Mouse (Mus musculus) neural tube, embryonic 12.5 days (tissue): Measurements from ENCODE around the gene Cdc5l. TPM values are rescaled to one million over a fixed set of nuclear protein-coding genes. Genes with fewer than 3 reads are reported as not detected.
"Not testable (repeated sequence)": the region's sequence is repeated elsewhere in the genome, so short reads cannot be mapped to it uniquely, and the experiment has no call there.

ENCODE experiments used
- ATAC-seq: fragments of 200-750 bp; cut with Nextera tagmentation; 2 replicates; pipeline ENCODE4 v1.8.0; 2017; ENCODE audit warnings: low read depth, mild to moderate bottlenecking, moderate TSS enrichment, moderate library complexity; ENCODE audit not compliant: low FRiP score
- H3K27ac ChIP-seq: fragments of 300-500 bp; sonication (generic); 2 replicates; pipeline ENCODE4 v1.5.1; 2016
- H3K27me3 ChIP-seq: fragments of 300-500 bp; sonication (generic); replicated peaks from 2 replicates; pipeline ENCODE4 v1.6.1; 2016; ENCODE audit warnings: mild to moderate bottlenecking
- H3K36me3 ChIP-seq: fragments of 300-500 bp; sonication (generic); 2 replicates; pipeline ENCODE4 v1.6.1; 2016; ENCODE audit warnings: mild to moderate bottlenecking
- H3K4me1 ChIP-seq: fragments of 300-500 bp; sonication (generic); 2 replicates; pipeline ENCODE4 v1.6.1; 2016
- H3K4me2 ChIP-seq: fragments of 300-500 bp; sonication (generic); replicated peaks from 2 replicates; pipeline ENCODE4 v1.6.1; 2016; ENCODE audit warnings: mild to moderate bottlenecking
- H3K4me3 ChIP-seq: fragments of 300-500 bp; sonication (generic); 2 replicates; pipeline ENCODE4 v1.5.1; 2016
- H3K9ac ChIP-seq: fragments of 300-500 bp; sonication (generic); 2 replicates; pipeline ENCODE4 v1.6.1; 2016; ENCODE audit warnings: mild to moderate bottlenecking
- H3K9me3 ChIP-seq: fragments of 300-500 bp; sonication (generic); 2 replicates; pipeline ENCODE4 v1.6.1; 2016; ENCODE audit warnings: mild to moderate bottlenecking
- WGBS: fragments of 180-500 bp; shearing (Covaris S2); methylation state at CpG from one replicate; pipeline ENCODE4 v1.1.7; 2016; 5-methylcytosine and 5-hydroxymethylcytosine counted together
- polyA plus RNA-seq: library from polyadenylated mRNA; unstranded; fragments of >200 nt; fragmentation: Nextera tagmentation; extraction: Ambion mirVana; gene quantifications from 2 replicates; pipeline ENCODE4 v1.2.1, GENCODE M21; 2016

Gene Cdc5l
- polyA plus RNA-seq, 1 experiment from 2014 or later = 71.8 TPM

DNA sequence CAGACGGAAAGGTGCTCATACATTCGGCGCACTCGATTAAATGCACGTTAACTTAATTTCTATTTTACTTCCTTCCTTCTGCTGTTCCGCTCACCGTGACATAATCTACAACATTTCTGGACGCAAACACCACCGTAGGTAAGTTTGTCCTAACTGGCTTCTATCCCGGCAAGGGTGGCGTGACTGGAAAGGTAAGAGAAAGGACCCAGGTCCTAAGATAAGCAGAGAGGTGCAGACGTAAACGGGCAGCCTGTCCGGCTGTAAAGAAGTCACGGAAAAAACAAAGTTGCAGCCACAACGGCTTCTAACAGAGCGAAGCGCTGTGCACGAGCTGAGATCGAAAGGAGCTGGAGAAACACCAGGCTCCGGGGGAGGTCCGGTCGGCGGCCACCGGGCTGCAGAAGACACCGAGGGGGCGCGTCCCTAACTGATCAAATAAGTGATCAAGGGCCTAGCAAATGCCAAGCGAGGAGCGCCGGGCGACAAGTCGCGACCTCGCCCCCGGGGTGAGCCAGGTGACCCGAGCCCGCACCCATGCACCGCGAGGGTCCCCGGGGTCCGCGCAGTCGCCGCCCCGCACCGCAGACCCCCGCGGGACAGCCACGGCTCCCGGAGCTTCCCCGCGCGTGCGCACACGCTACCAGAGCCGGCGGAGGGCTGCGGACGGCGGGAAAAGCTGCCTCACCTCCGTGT is 685 bp downstream of the Cdc5l start:
- no peaks in the 10 kb centered on the region for H3K9me3 ChIP-seq
- H3K36me3 ChIP-seq = peaks cover 5% of the 10 kb centered on the region; the same call in 1 of the 2 replicates
- 2% methylated on average over 62 of the region's 62 CpGs for WGBS
- H3K9ac ChIP-seq = peak overlapping the region; percentile 85
- peaks cover 18% of the 10 kb centered on the region for H3K4me1 ChIP-seq
- H3K27me3 ChIP-seq = no peaks in the 10 kb centered on the region
- peak overlapping the region; percentile 89 for H3K4me2 ChIP-seq
- H3K4me3 ChIP-seq = peak overlapping the region; percentile 88
- H3K27ac ChIP-seq = peak overlapping the region; percentile 86
- peak; percentile 89 for ATAC-seq

DNA sequence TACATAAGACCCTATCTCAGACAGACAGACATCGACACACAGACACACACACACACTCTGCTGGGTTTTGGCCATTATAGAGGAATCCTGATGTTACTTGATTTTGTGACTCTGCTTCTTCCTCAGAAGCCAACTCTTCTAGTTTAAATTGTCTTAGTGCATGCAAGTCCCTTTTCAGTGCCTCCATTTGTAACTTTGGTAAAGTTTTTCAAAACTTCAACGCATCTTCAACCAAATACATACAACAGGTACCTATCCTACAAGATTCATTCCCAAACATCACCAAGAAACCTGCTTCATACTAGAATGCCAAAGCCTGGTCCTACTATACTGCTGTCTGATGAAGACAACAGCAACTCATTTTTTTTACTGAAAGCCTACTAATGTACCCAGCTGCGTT is 1.5 kb downstream of the Cdc5l start:
- WGBS = 83% methylated on average over 3 of the region's 3 CpGs
- no peak for ATAC-seq
- peak overlapping the region; percentile 88; the same call in 1 of the 2 replicates for H3K4me3 ChIP-seq
- no peaks in the 10 kb centered on the region for H3K27me3 ChIP-seq
- no peaks in the 10 kb centered on the region for H3K9me3 ChIP-seq
- H3K4me1 ChIP-seq = peaks cover 18% of the 10 kb centered on the region
- peak overlapping the region; percentile 89 for H3K4me2 ChIP-seq
- H3K9ac ChIP-seq = 0 out of 2 replicates have a peak overlapping the region, but pooled peaks have one; percentile 85
- H3K27ac ChIP-seq = no peak overlapping the region
- H3K36me3 ChIP-seq = peaks cover 10% of the 10 kb centered on the region

DNA sequence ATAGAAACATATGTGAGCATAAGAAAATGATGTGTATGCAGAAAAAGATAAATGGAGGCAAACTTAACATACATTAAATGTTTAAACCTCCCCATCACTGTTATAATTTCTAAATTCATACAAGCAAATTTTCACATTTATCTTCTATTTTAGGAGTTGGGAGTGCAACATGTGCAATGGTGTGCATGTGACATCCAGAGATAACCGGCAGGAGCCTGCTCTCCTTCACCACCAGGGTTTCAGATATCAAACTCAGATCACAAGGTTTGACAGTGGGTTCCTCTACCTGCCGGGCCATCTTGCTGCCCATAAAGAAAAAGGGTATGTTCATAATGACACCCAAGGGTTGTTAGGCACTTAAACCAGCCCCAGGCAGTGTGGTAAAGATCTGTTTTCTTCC is 16.1 kb downstream of the Cdc5l start:
- Histone ChIP-seq H3K4me1 (no peaks in the 10 kb centered on the region), H3K36me3 (peaks cover 62% of the 10 kb centered on the region), H3K27me3 (no peaks in the 10 kb centered on the region), H3K27ac (no peak overlapping the region), H3K9me3 (no peaks in the 10 kb centered on the region), H3K4me3 (no peak overlapping the region), H3K4me2 (no peak overlapping the region), H3K9ac (no peak overlapping the region)
- 89% methylated on average over 2 of the region's 2 CpGs for WGBS
- no peak for ATAC-seq

DNA sequence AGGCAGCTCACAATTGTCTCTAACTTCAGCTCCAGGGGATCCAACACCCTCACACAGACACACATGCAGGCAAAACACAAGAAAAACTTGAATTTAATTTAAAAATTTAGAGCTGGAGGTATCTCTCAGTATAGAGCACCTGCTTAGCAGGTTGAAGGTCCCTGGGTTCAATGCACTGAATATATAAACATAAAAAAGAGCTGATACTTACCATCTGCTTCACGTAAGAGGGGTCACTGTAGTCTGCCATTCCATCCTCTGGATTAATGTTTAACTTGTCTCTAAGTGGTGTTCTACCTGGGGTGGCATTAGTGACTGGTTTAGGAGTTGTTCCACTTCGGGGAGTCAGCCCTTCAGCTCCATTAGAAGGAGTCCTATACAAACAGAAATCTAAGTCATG is 21.9 kb downstream of the Cdc5l start:
- not testable (repeated sequence) for H3K9ac ChIP-seq, H3K27ac ChIP-seq, H3K4me2 ChIP-seq, H3K27me3 ChIP-seq, H3K9me3 ChIP-seq, H3K4me3 ChIP-seq, H3K4me1 ChIP-seq, ATAC-seq
- WGBS = 84% methylated on average over 2 of the region's 2 CpGs
- peaks cover 83% of the 10 kb centered on the region for H3K36me3 ChIP-seq

DNA sequence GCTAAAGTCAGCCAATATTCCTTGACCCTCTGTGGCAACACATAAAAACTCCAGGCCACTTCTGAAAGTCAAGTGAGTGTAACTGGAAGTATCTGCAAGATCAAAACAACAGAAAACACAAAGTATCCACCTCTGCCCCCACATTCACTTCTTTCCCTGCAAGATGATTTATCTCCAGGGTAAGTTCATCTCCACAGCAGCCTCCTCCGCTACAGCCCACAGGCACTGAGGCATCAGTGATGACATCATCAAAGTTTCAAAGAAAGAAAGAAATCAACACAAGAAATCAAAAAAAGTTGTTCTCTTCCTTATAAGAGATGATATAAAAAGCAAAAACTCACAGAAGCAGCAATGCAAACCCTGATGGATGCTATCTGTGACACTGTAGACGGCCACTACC is 24.8 kb downstream of the Cdc5l start:
- H3K4me1 ChIP-seq = no peaks in the 10 kb centered on the region
- no peak overlapping the region for H3K4me2 ChIP-seq
- no peaks in the 10 kb centered on the region for H3K27me3 ChIP-seq
- WGBS = 91% methylated on average over 2 of the region's 2 CpGs
- H3K9ac ChIP-seq = no peak overlapping the region
- no peak overlapping the region for H3K4me3 ChIP-seq
- peaks cover 79% of the 10 kb centered on the region for H3K36me3 ChIP-seq
- no peaks in the 10 kb centered on the region for H3K9me3 ChIP-seq
- no peak overlapping the region for H3K27ac ChIP-seq
- ATAC-seq = no peak

DNA sequence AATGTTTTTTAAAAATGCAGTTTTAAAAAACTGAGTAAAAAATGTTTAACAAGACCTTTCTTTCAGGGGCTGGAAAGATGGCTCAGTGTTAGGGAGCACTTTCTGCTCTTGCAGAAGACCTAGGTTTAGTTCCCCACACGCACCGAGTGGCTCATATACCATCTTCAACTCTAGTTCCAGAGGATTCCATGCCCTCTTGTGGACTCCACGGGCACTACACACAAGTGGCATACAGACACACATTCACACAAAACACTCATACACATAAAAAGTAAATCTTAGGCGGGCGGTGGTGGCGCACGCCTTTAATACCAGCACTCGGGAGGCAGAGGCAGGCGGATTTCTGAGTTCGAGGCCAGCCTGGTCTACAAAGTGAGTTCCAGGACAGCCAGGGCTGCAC is 27.3 kb downstream of the Cdc5l start:
- no peak overlapping the region for H3K4me3 ChIP-seq
- no peaks in the 10 kb centered on the region for H3K9me3 ChIP-seq
- peaks cover 57% of the 10 kb centered on the region for H3K36me3 ChIP-seq
- H3K4me2 ChIP-seq = no peak overlapping the region
- ATAC-seq = no peak
- H3K27me3 ChIP-seq = no peaks in the 10 kb centered on the region
- H3K9ac ChIP-seq = no peak overlapping the region
- no peak overlapping the region for H3K27ac ChIP-seq
- 97% methylated on average over 10 of the region's 10 CpGs for WGBS
- no peaks in the 10 kb centered on the region for H3K4me1 ChIP-seq

DNA sequence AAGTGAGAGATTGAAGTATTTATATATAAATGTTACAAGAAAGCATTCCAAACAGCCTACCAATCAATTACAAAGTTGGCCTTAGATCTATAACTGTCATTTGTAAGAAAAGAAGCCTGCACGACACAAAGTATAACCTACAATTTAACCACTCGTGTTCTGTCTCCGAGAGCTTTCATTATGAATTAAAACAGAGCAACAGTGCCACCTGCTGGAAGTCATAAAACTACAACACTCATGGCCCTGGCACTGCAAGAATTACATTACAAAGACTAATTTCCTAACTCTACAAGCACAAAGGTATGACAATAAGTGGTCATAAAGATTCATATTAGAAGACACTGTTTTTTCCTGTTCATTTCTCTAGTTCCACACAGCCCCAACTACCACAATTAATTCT is 30.3 kb downstream of the Cdc5l start:
- no peak overlapping the region for H3K9ac ChIP-seq
- no peak overlapping the region for H3K4me2 ChIP-seq
- H3K27ac ChIP-seq = no peak overlapping the region
- WGBS = 29% methylated on average over 3 of the region's 3 CpGs
- H3K4me3 ChIP-seq = no peak overlapping the region
- no peaks in the 10 kb centered on the region for H3K4me1 ChIP-seq
- ATAC-seq = no peak
- no peaks in the 10 kb centered on the region for H3K9me3 ChIP-seq
- H3K27me3 ChIP-seq = no peaks in the 10 kb centered on the region
- H3K36me3 ChIP-seq = peaks cover 33% of the 10 kb centered on the region

DNA sequence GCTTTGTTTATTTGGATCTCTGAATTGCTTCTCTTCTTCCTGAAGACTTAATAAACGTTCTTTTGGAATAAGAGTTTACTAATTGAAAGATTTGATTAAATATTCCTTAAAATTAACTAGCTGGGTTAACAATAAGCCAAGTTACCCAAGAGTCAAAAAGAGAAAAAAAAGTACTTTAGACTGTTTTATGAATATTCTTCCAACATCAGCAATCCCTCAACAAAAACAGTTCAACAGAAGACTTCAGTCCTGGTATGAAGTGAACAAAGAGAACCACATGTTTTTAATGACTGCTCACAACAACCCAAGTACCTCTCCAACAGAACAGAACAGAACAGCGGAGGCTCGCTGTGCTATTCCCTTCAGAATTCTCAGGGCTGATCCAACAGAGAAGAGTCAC is 30.9 kb downstream of the Cdc5l start:
- no peak overlapping the region for H3K27ac ChIP-seq
- H3K27me3 ChIP-seq = no peaks in the 10 kb centered on the region
- ATAC-seq = no peak
- H3K36me3 ChIP-seq = peaks cover 29% of the 10 kb centered on the region
- H3K4me2 ChIP-seq = no peak overlapping the region
- H3K4me3 ChIP-seq = no peak overlapping the region
- H3K9me3 ChIP-seq = no peaks in the 10 kb centered on the region
- no peak overlapping the region for H3K9ac ChIP-seq
- no peaks in the 10 kb centered on the region for H3K4me1 ChIP-seq
- 84% methylated on average over 3 of the region's 3 CpGs for WGBS

DNA sequence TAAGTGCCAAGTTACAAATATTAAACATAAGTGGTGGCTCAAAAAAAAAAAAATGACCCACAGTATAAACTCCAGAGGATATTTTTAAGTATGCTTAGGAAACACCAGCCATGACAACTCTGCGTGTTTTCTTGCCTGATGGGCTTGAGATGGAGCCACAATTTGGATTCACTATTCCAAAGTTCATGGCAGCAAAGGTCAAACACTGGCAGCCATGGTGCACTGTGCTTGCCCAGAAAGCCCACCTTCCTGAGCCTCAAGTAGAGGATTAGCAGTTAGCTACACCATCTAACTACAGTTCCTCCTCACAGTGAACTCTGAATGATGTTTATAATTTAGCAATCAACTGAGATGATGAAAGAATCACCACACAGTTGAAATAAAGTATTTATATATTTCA is 31.4 kb downstream of the Cdc5l start:
- Histone ChIP-seq H3K4me1 (no peaks in the 10 kb centered on the region), H3K27me3 (no peaks in the 10 kb centered on the region), H3K27ac (no peak overlapping the region), H3K36me3 (peaks cover 25% of the 10 kb centered on the region), H3K9ac (no peak overlapping the region), H3K9me3 (no peaks in the 10 kb centered on the region), H3K4me2 (no peak overlapping the region), H3K4me3 (no peak overlapping the region)
- WGBS = 98% methylated on average over 1 of the region's 1 CpGs
- no peak for ATAC-seq

DNA sequence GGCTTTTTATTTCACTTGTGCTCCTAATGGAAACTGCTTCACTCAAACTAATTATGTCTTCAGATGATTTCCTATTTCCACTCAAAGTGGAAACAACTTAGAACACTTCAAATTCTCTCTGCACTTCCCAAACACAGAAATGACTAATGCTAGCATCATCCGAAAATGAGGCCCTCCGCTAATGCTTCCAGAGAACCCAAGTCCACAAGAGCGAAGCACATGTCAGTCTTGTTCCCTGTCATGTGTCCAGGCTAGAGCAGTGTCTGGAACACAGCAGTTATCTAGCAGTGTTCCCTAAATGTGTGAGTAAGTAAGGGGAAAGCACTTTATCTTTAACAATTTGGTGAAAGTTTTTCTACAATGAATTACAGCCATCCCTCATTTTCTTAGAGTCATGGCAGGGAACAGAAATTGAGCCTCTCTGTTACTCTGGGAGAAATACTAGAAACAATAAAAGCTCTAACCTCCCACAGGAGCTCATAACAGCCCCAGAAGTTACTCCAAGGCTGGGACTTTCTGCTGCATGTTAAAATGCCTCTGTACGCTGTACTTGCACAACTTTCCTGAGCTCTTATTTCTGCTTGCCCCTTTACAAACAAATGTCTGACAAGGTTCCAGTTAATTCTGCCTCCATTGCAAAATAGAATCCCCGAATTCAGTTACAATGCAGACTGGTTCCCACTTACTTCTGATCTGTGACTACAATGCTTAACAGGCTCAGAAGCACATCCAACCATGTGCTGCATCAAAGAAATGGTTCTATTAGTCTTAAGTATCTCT is 32.2 kb downstream of the Cdc5l start:
- Histone ChIP-seq H3K4me1 (no peaks in the 10 kb centered on the region), H3K27me3 (no peaks in the 10 kb centered on the region), H3K9me3 (no peaks in the 10 kb centered on the region), H3K9ac (no peak overlapping the region), H3K4me2 (no peak overlapping the region), H3K36me3 (peaks cover 19% of the 10 kb centered on the region), H3K27ac (no peak overlapping the region), H3K4me3 (no peak overlapping the region)
- 94% methylated on average over 5 of the region's 5 CpGs for WGBS
- no peak for ATAC-seq

DNA sequence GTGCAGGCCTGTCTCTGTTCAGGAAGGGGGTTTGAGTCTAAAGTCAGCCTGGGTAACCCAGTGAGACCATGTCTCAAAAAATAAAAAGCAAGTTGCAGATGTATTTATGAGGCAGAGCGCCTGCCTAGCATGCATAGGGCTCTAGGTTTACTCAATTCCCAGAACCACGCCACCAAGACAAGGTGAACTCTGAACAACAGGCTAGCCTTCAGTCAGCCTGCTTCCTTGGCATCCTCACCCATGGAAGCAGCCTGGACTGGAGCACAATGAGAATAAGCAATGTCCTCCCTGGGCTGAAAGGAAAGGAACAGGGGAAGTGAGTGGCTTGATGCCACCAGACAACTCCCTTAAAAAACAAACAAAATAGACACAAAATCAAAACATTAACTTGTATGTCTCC is 35.5 kb downstream of the Cdc5l start:
- H3K9me3 ChIP-seq = no peaks in the 10 kb centered on the region
- H3K36me3 ChIP-seq = peaks cover under 1% of the 10 kb centered on the region; the same call in 1 of the 2 replicates
- 98% methylated on average over 2 of the region's 2 CpGs for WGBS
- no peaks in the 10 kb centered on the region for H3K4me1 ChIP-seq
- no peak overlapping the region for H3K27ac ChIP-seq
- H3K4me3 ChIP-seq = no peak overlapping the region
- H3K4me2 ChIP-seq = no peak overlapping the region
- H3K9ac ChIP-seq = no peak overlapping the region
- H3K27me3 ChIP-seq = no peaks in the 10 kb centered on the region
- ATAC-seq = no peak

DNA sequence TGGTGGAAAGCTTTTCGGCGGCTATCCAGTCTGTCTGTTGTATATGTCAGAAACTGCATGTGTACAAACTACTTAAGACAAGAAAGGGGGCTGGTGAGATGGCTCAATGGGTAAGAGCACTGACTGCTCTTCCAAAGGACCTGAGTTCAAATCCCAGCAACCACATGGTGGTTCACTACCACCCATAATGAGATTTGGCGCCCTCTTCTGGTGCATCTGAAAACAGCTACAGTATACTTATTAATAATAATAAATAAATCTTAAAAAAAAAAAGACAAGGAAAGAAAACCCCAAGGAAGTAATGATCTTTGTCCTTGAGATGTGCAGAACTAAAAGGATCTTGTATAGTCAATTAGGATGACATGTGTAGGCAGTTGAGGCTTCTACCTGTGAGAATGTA is 36.0 kb downstream of the Cdc5l start:
- Histone ChIP-seq H3K4me3 (no peak overlapping the region), H3K4me2 (no peak overlapping the region), H3K36me3 (peaks cover 5% of the 10 kb centered on the region), H3K4me1 (no peaks in the 10 kb centered on the region), H3K27ac (no peak overlapping the region), H3K27me3 (no peaks in the 10 kb centered on the region), H3K9ac (no peak overlapping the region), H3K9me3 (no peaks in the 10 kb centered on the region)
- no peak for ATAC-seq
- WGBS = 74% methylated on average over 3 of the region's 3 CpGs

DNA sequence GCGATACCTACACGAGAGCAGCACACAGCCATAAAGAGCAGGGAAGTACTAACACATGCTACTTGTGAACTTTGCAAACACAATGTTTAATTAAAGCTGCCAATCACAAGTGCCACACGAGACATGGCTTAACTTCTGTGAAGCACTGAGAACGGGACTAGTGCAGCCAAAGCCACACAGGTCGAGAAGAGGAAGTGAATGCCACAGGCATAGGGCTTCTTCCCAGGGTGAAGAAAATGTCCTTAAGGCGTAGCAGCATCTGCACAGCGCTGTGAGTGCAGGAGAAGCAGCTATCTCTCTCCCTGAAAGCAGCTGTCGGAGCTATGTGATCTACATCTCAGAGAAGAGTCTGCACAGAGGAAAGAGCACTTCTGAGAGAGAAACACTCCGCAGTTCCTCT is 38.9 kb downstream of the Cdc5l start:
- no peak overlapping the region for H3K4me2 ChIP-seq

More for the DNA sequence above, 38.9 kb downstream of the Cdc5l start:
- Histone ChIP-seq H3K9me3 (no peaks in the 10 kb centered on the region), H3K4me3 (no peak overlapping the region), H3K36me3 (peaks cover 32% of the 10 kb centered on the region), H3K9ac (no peak overlapping the region), H3K27ac (no peak overlapping the region), H3K27me3 (no peaks in the 10 kb centered on the region), H3K4me1 (no peaks in the 10 kb centered on the region)
- WGBS = 86% methylated on average over 9 of the region's 9 CpGs
- no peak for ATAC-seq
